Mouse (Mus musculus) urinary bladder, adult 2 months (tissue): ENCODE measurements around the gene Bri3. TPM values are rescaled to one million over a fixed set of nuclear protein-coding genes. Genes with fewer than 3 reads are reported as not detected.
"Not testable (repeated sequence)": the region's sequence is repeated elsewhere in the genome, so short reads cannot be mapped to it uniquely, and the experiment has no call there.

ENCODE experiments used
- DNase-seq: peaks from one replicate; pipeline ENCODE4 v3.0.0; 2022; ENCODE audit warnings: low spot score
- polyA plus RNA-seq: library from polyadenylated mRNA; depleted of rRNA; stranded (reverse); fragments of >200 nt; gene quantifications from 2 replicates; pipeline ENCODE4 v1.2.3, GENCODE M21; 2012

The Bri3 gene
- polyA plus RNA-seq, 1 experiment, result 138 TPM

DNA sequence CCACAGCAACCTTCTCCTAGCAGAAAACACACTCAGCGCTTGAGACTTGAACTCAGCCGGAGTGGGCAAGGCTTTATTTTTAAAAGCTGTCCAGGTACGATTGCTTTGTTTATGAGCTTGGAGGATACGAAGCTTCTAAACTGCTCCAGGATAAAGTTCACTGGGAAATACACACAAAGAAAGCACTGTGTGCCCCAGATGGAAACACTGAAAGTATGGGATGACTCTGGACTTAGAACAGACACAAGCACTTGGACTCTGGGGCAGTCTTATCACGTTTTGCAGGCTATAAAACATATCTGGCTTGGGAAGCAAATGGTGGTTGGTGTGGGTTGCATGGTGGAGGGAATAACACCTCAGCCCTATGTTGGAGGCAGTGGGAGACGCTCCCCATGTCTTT lies 115.6 kb downstream of the Bri3 start:
- DNase-seq, result no peak

DNA sequence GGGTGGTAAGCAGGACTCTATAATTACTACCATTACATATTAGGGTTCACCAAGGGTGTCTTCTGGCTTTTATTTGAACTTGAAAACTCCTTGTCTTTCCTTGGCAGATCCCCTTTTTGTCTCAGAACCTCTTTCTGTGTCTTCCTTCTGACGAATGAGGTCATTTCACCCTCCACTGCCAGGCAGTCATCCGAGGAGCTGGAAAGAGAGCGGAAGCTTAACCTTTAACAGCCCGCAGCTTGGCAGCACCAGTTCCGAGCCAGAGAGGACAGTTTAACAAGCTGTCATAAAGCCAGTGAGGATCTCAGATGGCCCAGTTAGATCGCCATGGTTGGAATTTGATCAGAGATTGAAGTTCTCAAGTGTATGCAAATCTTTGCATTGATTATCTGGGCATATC lies 116.1 kb downstream of the Bri3 start:
- DNase-seq, result no peak

DNA sequence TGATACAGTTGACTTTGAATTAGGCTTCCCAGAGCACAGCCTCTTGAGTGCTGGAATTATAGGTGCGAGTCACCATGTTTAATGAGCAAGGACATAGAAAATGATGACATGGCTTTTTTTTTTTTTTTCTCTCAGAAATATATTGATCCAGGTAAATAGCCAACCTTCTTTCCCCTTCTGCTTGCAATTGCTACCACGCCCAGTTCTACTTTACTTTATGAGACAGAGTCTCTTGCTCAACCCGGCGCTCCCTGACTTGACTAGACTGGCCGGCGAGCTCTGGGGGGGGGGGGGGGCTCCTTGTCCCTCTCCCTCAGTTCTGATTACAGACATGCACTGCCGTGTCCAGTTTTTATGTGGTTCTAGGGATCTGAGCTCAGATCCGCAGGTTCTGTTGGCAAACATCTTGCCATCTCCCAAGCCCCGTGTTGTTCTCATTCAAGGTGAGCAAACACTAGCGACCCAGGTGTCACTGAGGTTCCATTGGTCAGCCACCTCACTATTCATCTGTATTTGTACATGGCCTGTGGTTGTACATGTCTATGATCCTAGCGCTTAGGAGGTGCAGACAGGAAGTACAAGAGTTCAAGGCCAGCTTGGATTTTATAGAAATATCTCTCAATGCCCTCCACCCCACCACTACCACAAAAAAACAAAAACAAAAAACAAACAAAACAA lies 120.6 kb downstream of the Bri3 start:
- DNase-seq, result no peak

DNA sequence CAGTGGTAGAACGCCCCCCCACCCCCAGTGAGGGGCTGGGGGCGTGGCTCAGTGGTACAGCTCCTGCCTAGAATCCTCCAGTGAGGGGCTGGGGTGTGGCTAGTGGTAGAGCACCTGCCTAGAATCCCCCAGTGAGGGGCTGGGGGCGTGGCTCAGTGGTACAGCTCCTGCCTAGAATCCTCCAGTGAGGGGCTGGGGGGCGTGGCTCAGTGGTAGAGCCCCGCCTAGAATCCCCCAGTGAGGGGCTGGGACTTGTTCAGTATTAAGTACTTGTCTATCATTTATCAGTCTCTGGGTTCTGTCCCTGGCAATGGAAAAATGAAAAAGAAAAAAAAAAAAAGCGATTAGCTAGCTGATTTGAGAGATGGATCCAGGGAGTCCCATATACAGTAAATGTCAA lies 122.3 kb downstream of the Bri3 start:
- DNase-seq, result not testable (repeated sequence)

DNA sequence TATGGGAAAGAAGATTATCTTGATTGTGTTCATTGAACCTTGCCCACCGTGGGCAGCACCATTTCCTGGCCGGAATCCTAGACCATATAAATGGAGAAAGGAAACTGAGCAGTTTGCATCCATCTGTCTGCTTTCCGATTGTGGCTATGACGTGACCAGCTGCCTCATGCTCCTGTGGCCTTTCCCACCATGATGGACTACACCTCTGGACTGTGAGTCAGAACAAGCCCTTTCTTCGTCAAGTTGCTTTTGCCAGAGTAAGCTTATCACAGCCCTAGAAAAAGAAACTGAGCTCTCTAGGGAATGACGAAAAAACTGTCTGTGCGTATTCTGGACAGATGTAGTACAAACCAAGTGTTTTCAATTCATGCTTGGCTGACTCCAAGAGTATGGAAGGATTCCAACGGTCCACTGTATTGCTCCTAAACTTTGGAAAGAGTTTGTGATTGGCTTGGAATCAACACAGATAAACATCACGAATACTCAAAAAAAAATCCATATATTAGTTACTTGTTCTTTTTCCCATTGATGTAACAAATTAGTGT lies 124.5 kb downstream of the Bri3 start:
- DNase-seq, result no peak

DNA sequence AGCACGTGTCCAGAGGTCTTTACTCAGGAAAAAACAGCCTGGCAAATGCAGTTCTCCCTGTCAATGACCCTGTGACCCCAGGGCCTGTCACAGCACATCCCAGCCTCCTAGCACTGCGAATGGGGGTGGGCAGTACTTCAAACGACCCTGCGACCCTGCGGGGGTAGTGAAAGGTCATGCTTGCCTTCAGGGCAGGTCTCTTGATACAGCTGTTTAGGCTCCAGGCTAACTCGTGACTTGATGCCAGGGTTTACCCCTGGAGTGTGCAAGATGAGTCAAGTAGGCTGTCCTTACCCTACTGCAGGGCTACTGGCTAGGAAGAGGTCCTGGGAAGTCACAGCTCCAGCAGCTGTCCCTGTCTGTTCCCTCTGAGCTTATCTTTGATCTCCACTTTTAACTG lies 126.7 kb downstream of the Bri3 start:
- no peak for DNase-seq

DNA sequence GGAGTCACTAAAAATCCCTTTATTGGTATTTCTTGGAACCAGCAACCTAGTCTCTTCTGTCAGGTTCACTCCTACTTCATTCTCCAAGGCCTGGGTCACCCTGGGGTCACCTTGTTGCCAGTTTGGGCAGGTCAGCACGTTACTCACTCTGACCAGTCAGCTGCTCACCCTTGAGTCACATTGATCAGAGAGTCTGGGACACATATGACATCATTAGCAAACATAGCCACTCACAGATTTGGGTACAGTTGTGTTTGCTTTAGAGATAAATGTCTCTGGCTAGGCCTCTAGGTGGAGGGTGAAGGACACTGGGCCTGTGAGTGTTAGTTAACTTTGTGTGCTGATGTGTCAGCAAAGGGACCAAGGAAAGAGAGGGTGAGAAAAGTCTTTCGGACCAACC lies 127.9 kb downstream of the Bri3 start:
- peak; percentile 29 for DNase-seq

DNA sequence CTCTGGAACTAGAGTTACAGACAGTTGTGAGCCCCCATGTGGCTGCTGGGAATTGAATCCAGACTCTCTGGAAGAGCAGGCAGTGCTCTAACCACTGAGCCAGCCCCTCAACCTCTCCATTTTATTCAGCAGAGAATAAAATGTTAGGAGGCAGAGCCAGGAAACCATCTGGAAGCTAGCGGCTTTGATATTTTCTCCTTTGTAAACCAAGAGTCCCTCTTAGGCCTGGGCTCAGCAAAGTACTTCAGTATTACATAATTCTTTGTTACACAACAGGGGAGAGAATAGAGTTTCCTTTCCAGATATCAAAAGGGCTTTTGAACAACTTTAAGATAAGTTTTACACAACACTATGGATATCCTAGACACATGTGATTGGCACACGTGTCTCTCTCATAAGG lies 128.6 kb downstream of the Bri3 start:
- DNase-seq, result no peak

DNA sequence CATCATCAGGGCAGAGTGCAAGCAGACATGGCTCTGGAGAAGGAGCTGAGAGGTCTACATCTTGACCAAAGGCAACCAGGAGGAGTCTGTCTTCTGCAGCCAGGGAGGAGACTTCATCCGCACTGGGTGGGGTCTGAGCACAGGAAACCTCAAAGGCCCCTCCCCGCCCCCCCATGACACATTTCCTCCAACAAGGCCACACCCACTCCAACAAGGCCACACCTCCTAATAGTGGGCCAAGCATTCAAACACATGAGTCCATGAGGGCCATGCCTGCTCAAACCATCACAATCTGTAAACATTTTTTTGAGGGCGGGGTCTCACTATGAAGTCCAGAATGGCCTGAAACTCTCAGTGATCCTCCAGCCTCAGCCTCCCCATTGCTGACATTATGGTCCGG lies 135.2 kb downstream of the Bri3 start:
- DNase-seq, result no peak

DNA sequence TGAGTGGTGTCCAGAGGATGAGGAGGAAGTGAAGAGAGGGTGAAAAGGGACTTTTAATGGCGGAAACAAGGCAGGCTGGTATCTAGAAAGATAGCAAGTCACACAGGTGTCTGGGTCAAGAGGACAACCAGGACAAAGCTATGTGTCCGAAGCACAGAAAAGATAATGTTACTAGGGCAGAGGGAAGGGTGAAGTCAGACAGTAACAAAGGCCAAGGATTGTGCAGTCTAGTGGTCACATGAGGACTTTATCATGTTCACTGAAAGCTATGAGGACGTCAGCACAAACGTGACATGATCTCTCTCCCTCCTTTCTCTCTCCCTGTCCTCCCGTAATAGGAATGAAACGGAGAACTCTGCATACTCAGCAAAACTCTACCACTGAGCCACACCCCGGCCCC lies 136.5 kb downstream of the Bri3 start:
- no peak for DNase-seq

DNA sequence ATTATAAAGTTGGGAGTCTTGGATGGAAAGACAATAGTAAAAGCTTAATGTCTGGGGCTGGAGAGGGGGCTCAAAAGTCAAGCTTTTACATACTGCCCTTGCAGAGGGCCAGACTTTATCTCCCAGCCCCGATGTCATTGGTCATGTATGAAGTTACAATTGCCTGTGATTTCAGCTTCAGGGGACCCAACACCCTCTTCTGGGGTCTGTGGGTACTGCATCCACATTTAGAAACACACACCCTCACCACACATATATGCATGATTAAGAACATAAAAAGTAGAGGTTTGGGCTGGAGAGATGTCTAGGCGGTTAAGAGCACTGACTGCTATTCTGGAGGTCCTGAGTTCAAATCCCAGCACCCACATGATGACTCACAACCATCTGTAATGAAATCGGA lies 137.5 kb downstream of the Bri3 start:
- DNase-seq, result no peak

DNA sequence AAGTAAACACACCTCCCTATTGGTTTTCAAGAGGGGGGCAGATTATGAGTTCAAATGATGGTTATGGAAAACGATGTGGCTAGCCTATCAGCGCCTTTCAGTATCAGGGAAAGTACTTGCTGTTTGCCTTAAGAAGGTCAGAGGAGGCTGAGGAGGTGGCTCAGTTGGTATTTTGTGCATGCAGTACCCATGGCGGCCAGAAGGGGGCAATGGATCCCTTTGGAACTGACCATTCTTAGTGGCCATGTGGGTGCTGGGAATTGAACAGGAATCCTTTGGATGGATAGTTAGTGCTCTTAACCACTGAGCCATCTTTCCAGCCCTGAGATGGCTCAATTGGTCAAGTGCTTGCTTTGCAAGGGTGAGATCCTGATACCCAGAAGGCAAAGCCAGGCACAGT lies 139.7 kb downstream of the Bri3 start:
- DNase-seq, result no peak

DNA sequence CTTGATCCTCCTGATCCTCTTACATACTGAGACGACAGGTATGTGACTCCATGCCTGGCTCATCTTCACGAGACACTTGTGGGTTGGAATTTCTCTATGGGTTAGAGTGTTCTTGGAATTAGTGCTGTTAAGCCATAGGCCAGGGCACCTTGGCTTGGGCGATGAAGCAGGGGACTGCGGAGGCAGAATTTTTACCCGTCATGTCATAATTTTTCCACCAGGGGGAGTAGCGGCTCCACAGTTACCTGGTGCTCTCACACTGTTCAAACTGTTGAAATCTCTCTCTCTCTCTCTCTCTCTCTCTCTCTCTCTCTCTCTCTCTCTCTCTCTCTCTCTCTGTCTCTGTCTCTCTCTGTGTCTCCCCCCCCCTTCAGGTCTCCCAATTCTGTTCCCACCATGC lies 143.6 kb downstream of the Bri3 start:
- DNase-seq, result no peak

DNA sequence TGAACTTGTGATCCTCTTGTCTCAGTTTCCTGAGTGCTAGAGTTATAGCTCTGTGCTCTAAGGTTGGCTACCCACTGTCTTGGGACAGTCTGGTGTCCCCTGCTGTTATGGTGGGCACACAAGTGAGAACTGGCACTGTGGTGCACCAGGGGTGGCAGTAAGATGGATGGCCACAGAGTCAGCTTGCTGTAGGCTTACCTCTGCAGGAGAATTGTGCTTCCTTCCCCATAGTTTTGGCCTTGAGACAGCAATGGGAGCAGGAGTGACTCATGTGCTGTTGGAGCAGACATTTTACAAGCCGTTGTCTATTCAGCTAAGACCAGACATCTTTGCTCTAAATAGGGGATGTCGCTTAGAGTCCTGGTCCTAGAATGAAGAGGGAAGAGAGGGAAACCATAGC lies 149.9 kb downstream of the Bri3 start:
- no peak for DNase-seq

DNA sequence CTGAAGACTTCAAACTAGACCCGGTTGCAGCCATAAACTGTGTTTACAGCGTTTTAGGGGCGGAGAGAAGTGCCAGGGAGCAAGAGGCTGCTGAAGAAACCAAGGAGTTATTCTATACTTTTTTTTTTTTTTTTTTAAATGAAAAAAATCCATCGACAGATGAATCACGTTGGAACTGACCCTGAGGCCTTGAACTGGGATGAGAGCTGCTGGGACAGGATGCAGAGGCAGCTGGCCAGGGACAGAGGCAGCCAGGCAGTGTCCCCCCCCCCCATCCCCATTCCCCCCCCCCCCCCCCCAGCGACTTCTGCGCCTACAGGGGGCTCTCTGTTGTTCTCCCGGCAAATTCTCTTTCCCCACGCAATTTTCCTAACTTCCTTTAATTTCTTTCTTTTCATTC lies 153.3 kb downstream of the Bri3 start:
- no peak for DNase-seq

DNA sequence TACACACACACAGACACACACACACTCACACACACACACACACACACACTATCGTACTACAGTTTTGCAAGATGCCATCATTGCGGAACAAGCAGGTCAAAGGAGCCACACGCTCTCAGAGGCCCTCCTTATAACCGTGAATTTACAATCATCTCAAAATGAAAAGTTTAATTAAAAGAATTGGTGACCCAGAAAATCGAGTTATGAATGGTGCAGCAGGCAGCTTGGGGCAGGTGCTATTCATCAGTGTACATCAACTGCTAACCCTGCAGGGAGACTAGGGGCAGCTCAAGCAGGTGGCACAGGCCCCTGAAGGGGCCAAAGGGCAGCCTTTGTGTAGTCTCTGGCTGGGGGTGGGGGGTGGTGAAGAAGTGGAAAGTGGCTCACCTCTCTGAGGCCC lies 156.6 kb downstream of the Bri3 start:
- DNase-seq, result no peak

DNA sequence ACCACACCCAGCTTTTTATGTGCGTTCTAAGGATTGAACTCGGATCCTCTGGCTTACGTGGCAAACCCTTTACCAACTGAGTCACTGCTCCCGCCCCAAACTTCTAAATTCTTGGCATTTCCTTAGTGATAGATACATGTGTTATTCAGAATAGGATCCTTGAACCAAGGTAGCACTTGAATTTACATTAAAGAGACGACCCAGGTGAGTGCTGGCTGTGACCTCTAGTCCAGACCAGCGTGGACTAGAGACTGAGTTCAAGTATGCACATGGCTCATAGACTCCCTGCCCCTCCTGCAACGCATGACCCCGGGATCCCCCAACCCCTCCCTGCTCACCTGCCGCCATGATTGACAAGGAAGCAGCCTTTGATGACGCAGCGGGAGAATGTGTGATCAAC lies 162.0 kb downstream of the Bri3 start:
- no peak for DNase-seq

DNA sequence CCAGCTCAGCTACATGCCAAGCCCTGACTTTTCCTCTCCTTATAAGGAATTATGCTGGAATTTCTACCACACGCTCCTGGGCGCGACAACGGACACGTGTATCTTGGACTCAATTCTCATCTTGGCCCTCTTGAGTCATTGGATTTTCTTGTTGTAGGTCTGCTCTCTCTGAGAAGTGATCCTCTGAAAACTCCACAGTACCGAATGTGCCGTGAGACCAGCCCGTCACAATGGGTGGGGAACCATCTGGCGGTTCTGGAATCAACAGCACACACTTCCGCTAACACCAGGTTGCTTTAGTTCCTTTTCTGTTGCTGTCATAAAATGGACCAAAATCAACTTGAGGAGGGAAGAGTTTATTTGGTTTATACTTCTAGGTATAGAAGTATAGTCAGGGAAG lies 166.4 kb downstream of the Bri3 start:
- DNase-seq, result no peak

DNA sequence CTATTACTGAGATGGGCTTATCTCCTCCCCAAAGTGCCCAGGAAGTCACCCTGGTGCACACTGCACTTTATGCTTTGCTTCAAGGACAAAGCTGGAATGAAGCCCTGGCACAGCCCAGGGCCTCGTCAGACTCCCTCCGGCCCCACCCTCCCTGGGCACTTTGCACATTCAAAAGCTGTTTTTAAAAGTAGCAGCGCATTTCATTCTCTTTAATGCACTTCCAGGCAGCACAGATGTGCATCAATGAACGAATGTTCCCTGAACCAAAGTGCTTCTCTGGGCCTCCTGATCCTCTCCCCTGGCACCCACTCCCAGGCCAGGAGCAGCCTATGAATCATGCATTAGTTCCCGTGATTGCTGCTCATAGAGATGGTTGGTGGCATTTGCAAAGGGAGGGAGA lies 167.5 kb downstream of the Bri3 start:
- DNase-seq, result no peak

DNA sequence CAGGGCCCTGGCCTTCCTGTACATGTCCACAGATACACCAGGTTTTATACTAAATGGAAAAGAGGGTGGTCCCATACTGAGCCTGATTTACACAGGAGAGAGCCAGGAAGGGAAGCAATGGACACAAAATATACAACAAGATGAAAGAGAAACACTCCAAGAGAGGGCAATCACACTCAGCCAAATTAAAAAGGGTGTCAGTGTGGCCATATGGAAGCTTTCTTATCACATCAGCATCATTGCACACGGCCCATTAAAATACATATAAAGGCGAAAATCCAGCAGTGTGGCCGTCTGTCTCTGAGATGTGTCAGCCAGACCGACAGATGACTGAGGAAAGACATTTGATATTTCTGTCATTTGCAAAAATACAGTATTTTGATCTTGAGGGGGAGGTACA lies 168.5 kb downstream of the Bri3 start:
- DNase-seq, result no peak

DNA sequence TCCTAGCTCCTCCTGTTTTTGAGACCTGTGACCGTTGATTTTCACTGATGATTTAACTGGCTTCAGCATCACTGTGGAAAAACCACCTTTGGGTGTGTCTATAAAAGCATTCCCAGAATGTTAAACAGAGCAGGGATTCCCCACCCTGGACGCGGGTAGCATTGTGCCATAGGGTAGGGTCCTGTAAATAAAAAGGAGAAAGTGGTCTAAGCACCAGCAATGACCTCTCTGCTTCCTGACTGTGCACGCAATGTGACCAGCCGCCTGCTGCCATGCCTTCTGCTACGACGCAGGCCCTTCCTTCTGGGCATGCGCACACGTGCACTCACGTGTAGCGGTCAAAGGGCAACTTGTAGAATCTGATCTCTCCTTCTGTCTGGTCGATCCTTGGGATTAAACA lies 174.2 kb downstream of the Bri3 start:
- DNase-seq, result no peak

DNA sequence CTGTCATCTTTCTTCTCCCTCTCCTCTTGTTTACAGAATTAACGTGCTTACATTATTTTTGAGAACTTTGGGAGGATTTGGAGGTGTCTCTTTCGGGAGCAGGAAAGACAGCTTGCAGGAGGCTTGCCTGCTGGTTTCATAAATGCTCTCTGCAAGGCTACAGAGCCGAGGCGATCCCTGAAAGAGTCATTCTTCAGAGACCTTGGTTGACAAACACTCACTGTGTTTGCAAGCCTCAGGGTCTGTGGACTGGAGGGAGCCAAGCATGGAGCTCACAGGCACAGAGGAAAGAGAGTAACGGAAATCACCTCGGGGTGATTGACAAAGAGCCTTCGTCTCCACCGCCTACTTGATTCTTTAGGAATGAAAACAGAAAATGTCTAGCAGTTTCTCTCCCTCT lies 175.8 kb downstream of the Bri3 start:
- no peak for DNase-seq

DNA sequence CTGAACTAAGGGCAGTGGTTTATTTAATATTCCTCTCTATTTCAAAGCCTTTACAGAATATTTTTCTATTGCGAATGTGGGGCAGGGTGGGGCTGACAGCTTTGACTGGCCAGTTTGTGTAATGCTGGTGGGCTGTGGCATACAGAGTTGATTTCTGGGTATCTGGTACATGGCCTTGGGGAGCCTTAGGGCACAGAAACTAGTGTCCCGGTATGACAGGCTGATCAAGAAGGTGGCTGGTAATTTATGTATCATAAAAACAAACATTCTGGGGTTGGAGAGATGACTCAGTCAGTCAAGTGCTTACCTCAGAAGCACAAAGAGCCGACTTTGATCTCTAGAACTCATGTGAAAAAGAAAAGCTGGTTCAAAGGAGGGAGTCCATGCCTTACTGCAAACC lies 182.5 kb downstream of the Bri3 start:
- no peak for DNase-seq

DNA sequence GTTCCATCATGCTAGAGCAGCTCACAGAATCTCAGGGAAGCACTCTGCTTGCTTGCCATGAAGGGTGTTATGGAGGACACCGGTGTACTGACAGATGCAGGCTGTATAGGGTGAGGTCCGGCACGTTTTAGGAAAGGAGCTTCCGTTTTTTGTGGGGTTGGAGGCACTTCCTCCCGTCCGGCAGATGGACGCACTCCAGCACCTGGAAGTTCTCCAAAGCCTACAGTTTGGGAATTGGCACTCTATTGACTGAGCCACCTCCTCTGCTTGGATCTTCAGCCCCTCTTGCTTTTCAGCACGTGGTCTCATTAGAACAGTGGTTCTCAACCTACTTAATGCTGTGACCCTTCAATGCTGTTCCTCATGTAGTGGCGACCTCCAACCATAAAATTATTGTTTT lies 183.6 kb downstream of the Bri3 start:
- no peak for DNase-seq
